Mouse (Mus musculus) forebrain, postnatal 0 days (tissue): Measurements from ENCODE around the gene Sema4d. TPM values are rescaled to one million over a fixed set of nuclear protein-coding genes. Genes with fewer than 3 reads are reported as not detected.

Experiments used
- ATAC-seq: fragments of 200-750 bp; cut with Nextera tagmentation; 2 replicates; pipeline ENCODE4 v1.8.0; 2017; ENCODE audit warnings: mild to moderate bottlenecking, moderate library complexity
- DNase-seq: peaks from one replicate; pipeline ENCODE4 v3.0.0-alpha.2; 2015
- H3K27ac ChIP-seq: fragments of 300-500 bp; sonication (generic); 2 replicates; pipeline ENCODE4 v1.5.1; 2014; ENCODE audit warnings: low read depth, mild to moderate bottlenecking, antibody characterized with exemption, low read length, moderate library complexity, mixed read lengths
- H3K27me3 ChIP-seq: fragments of 300-500 bp; sonication (generic); 2 replicates; pipeline ENCODE4 v1.6.1; 2014; ENCODE audit warnings: mild to moderate bottlenecking, low read length, mixed read lengths; ENCODE audit not compliant: insufficient read depth
- H3K36me3 ChIP-seq: fragments of 300-500 bp; sonication (generic); 2 replicates; pipeline ENCODE4 v1.6.1; 2014; ENCODE audit warnings: mild to moderate bottlenecking, moderate library complexity; ENCODE audit not compliant: insufficient read depth
- H3K4me1 ChIP-seq: fragments of 300-500 bp; sonication (generic); 2 replicates; pipeline ENCODE4 v1.6.1; 2014; ENCODE audit warnings: antibody characterized with exemption; ENCODE audit not compliant: insufficient read depth
- H3K4me2 ChIP-seq: fragments of 300-500 bp; sonication (generic); 2 replicates; pipeline ENCODE4 v1.6.1; 2014; ENCODE audit warnings: low read depth, mild to moderate bottlenecking, moderate library complexity
- H3K4me3 ChIP-seq: fragments of 300-500 bp; sonication (generic); 2 replicates; pipeline ENCODE4 v1.5.1; 2014; ENCODE audit warnings: low read depth, low read length, mixed read lengths
- H3K9ac ChIP-seq: fragments of 300-500 bp; sonication (generic); 2 replicates; pipeline ENCODE4 v1.6.1; 2014; ENCODE audit warnings: mild to moderate bottlenecking
- H3K9me3 ChIP-seq: fragments of 300-500 bp; sonication (generic); 2 replicates; pipeline ENCODE4 v1.6.1; 2016; ENCODE audit warnings: low read length
- CTCF ChIP-seq: sonication (generic); IDR thresholded peaks from 2 replicates; pipeline ENCODE4 v1.5.1; 2016; ENCODE audit warnings: antibody characterized with exemption, control low read depth, low read depth
- WGBS: fragments of 180-500 bp; shearing (Covaris S2); extraction: QIAGEN DNeasy Blood & Tissue Kit; methylation state at CpG from one replicate; pipeline ENCODE4 v1.1.7; 2014; 5-methylcytosine and 5-hydroxymethylcytosine counted together
- polyA plus RNA-seq: library from polyadenylated mRNA; unstranded; fragments of >200 nt; fragmentation: Nextera tagmentation; extraction: Ambion mirVana; gene quantifications from 2 replicates; pipeline ENCODE4 v1.2.1, GENCODE M21; 2015
- total RNA-seq: library from RNA; depleted of rRNA; stranded (reverse); fragments of >200 nt; gene quantifications from 2 replicates; pipeline ENCODE4 v1.2.3, GENCODE M21; 2014

Sema4d gene
- total and polyA plus RNA-seq, 2 experiments from 2014 or later, result 14.2 to 16.5 TPM

DNA sequence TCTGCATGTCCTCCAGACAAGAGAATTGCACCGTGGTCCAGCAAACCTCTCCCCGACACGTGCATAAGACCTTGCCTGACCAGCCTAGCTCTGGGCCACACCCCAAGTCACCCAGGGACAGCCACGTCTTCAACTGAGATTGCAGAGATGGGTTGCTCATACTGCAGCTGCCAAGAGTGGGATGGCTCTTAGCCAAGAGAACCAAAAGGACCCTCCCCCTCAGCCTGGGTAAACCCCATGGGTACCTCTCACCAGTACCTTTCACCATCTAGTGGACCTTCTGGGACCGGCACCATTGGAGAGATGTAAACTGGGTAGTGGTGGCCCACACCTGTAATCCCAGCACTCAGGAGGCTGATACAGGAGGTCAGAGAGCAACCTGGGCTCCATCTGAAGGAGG is 2.8 kb downstream of the Sema4d start:
- 0 out of 2 replicates have a peak overlapping the region, but pooled peaks have one; percentile 79 for H3K4me2 ChIP-seq
- no peak for TF ChIP-seq CTCF

DNA sequence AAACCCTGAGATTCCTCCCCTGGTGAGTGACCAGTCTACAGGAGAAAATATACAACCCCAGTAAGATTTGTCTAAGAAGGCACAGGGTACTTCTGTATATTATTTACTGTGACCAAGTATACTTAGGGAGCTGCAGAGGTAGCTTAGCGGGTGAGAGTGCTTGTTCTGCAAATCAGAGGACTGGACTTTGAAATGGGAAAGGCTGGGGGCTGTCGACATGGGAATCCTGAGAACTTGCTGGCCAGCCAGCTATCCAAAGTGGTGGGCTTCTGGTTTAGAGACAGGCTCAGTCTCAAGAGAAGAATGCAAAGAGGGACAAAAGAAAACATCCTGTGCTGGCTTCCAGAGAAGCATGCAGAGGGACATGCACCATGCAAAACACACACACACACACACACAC is 5.7 kb downstream of the Sema4d start:
- H3K27ac ChIP-seq, result no peak overlapping the region
- no peak for TF ChIP-seq CTCF
- H3K9ac ChIP-seq, result no peak overlapping the region
- no peaks in the 10 kb centered on the region for H3K27me3 ChIP-seq
- 52% methylated on average over 2 of the region's 2 CpGs for WGBS
- H3K4me1 ChIP-seq, result peaks cover 27% of the 10 kb centered on the region
- no peak overlapping the region for H3K4me3 ChIP-seq
- DNase-seq (no peak), ATAC-seq (no peak)
- no peaks in the 10 kb centered on the region for H3K9me3 ChIP-seq
- no peaks in the 10 kb centered on the region for H3K36me3 ChIP-seq
- H3K4me2 ChIP-seq, result no peak overlapping the region

More for the DNA sequence above, 2.8 kb downstream of the Sema4d start:
- Histone ChIP-seq H3K9ac (no peak overlapping the region), H3K27ac (no peak overlapping the region), H3K36me3 (no peaks in the 10 kb centered on the region), H3K9me3 (no peaks in the 10 kb centered on the region), H3K4me3 (no peak overlapping the region), H3K27me3 (no peaks in the 10 kb centered on the region), H3K4me1 (peaks cover 27% of the 10 kb centered on the region)
- DNase-seq (no peak), ATAC-seq (no peak)
- WGBS, result 74% methylated on average over 5 of the region's 5 CpGs

DNA sequence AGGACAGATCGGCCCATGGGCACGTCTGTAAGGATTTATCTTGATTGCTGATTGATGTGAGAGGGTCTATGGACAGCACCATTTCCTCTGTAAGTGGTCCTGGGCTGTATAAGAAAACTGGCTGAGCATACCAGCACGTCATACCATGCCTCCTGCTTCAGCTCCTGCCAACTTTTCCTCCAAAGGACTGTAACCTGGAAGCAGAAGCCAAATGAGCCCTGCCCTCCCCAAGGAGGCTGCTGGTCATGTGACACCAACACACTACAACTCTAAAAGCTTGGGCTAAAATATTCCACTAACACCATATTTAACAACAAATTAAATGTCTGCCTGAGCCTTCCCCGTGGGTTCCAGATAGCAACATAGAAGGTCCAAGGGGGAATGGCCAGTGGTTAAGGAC is 6.9 kb downstream of the Sema4d start:
- DNase-seq (no peak), ATAC-seq (no peak)
- peaks cover 19% of the 10 kb centered on the region for H3K4me1 ChIP-seq
- no peaks in the 10 kb centered on the region for H3K36me3 ChIP-seq
- H3K9ac ChIP-seq, result no peak overlapping the region
- no peaks in the 10 kb centered on the region for H3K27me3 ChIP-seq
- no peak for TF ChIP-seq CTCF
- no peak overlapping the region for H3K4me2 ChIP-seq
- H3K4me3 ChIP-seq, result no peak overlapping the region
- 87% methylated on average over 4 of the region's 4 CpGs for WGBS
- no peaks in the 10 kb centered on the region for H3K9me3 ChIP-seq
- H3K27ac ChIP-seq, result no peak overlapping the region

DNA sequence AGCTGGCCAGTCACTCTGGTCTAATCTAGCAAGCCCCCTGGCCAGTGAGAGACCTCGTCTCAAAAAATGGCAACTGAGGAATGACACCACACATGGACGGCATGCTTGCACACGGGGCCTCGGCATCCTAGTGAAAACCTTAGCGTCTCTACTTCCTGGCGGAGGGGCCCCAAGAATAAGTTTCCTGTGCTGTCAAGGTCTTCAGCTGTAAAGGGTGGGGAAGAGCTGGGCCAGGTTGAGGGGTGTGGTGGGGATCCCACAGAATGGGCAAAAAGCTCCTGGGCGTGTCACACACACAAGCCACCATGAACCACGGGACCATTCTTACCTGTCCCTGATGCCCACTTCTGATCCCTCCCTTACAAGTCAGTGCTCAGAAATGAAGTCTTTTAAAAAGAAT is 9.1 kb downstream of the Sema4d start:
- H3K9ac ChIP-seq, result no peak overlapping the region
- H3K4me2 ChIP-seq, result no peak overlapping the region
- H3K4me1 ChIP-seq, result 0 out of 2 replicates have a peak, but pooled peaks cover 2% of the 10 kb centered on the region
- no peak overlapping the region for H3K27ac ChIP-seq
- no peaks in the 10 kb centered on the region for H3K27me3 ChIP-seq
- H3K4me3 ChIP-seq, result no peak overlapping the region
- TF ChIP-seq CTCF, result no peak
- no peak for ATAC-seq
- 95% methylated on average over 8 of the region's 8 CpGs for WGBS
- no peaks in the 10 kb centered on the region for H3K36me3 ChIP-seq
- no peaks in the 10 kb centered on the region for H3K9me3 ChIP-seq
- no peak for DNase-seq

DNA sequence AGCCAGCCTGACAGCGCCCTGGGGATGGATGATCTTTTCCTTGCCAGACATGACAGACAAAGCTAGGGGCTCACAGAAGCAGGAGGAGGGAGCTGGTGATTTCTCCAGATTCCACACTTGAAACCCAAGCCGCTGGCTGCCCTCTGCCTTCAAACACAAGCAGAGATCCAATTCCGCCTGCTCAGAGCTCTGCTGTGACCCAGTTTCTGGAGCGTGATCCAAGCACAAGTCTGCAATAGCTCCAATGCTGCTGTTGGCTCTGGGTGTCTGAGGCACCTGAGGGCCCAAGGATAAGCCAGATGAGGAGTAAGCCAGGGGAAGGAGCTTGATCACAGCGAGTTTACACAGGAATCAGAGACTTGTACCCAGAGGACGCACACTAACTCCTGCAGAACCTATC is 9.7 kb downstream of the Sema4d start:
- 64% methylated on average over 6 of the region's 6 CpGs for WGBS
- no peak for DNase-seq

DNA sequence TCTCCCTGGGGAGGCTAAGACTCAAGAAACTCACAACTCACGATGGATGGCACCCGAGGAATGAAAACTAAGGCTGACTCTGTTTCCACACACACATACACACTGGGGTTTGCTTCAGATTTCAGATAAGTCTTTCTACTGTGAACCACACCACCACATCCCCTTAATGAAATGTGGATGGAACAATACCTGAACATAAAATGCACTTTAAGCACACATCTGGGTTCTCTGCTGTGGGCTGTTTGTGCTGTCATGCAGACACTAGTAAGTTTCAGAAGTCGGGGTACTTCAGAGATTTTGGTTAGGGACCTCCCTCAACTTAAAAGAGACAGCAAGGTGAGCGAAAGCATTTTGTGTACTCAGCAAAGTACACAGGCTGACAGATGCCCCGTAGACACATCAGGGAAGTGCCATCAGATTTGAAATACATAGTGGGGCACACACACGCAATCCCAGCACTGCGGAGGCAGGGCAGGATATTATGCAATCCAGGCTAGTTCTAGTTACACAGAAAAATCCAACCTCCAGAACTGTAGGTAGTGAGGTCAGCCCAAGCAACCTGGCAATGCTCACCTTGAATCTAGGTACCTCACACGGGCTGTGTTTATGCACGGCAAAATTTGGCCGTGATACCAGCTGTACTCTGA is 12.9 kb downstream of the Sema4d start:
- Histone ChIP-seq H3K9ac (no peak overlapping the region), H3K4me2 (no peak overlapping the region), H3K36me3 (no peaks in the 10 kb centered on the region; the same call in 1 of the 2 replicates), H3K27me3 (no peaks in the 10 kb centered on the region), H3K9me3 (no peaks in the 10 kb centered on the region), H3K27ac (no peak overlapping the region), H3K4me1 (peaks cover 29% of the 10 kb centered on the region), H3K4me3 (no peak overlapping the region)
- TF ChIP-seq CTCF, result no peak
- ATAC-seq (no peak), DNase-seq (no peak)
- WGBS, result 96% methylated on average over 10 of the region's 10 CpGs

More for the DNA sequence above, 9.7 kb downstream of the Sema4d start:
- peak overlapping the region; percentile 45 for H3K27ac ChIP-seq
- ATAC-seq, result no peak; the same call in 1 of the 2 replicates
- H3K27me3 ChIP-seq, result no peaks in the 10 kb centered on the region
- H3K9me3 ChIP-seq, result no peaks in the 10 kb centered on the region
- H3K4me3 ChIP-seq, result no peak overlapping the region
- no peak overlapping the region for H3K9ac ChIP-seq
- H3K4me1 ChIP-seq, result peaks cover 6% of the 10 kb centered on the region; the same call in 1 of the 2 replicates
- H3K4me2 ChIP-seq, result no peak overlapping the region
- no peaks in the 10 kb centered on the region for H3K36me3 ChIP-seq
- TF ChIP-seq CTCF, result no peak

DNA sequence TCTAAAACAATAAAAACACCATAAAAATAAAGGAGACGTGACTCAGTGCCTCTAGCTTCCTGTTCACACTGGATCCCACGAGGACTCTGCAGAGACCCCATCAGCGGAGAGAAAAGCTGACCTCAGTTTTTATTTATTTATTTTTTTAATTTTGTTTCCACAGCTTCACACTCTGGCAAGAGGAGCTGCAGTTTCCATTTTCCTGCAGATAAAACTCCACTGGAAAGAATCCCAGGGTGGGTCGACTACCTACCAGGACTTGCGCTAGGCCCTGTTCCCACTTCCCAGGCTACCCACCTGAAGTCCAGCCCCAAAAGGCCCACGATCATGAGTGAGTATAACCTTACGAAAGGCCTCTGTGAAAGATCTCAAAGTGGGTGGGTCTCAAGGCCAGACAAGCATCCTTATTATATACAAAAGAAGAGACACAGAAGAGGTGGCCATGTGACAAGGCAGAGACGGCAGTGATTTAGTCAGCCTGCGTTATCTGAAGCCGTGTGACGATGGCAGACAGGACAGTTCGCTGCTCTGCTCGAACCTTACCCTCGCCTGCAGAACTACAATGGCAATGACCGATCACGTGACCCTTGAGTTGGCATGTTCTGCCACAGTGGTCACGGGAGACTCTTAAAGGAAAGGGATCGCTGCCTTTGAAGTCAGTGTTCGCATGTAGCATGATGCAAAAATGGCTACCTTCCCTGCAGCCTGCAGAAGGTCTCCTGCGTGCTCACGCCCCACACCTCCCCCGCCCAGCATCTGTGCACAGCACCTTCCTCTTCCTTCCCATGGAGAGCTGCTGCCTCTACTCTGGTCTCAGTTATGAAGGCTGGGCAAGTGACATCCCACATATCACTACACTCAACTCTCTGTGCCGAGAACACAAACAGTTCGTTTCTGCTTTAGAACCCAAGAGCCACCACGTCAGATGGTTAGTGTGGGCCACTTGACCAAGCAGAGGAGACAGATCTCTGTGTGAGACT is 14.3 kb downstream of the Sema4d start:
- no peak for ATAC-seq

More for the DNA sequence above, 14.3 kb downstream of the Sema4d start:
- WGBS, result 77% methylated on average over 25 of the region's 25 CpGs
- Histone ChIP-seq H3K4me2 (no peak overlapping the region), H3K9me3 (no peaks in the 10 kb centered on the region), H3K27ac (peak overlapping the region; percentile 81), H3K4me1 (peaks cover 29% of the 10 kb centered on the region), H3K27me3 (no peaks in the 10 kb centered on the region), H3K9ac (no peak overlapping the region), H3K4me3 (no peak overlapping the region), H3K36me3 (no peaks in the 10 kb centered on the region; the same call in 1 of the 2 replicates)
- TF ChIP-seq CTCF, result no peak
- DNase-seq, result no peak
